Comparison of ENCODE assay signal across 19 mouse cellular contexts in genomic region chr3:105374306-105374705, GRCm38 (mm10).
DNase-seq lines count a peak whose midpoint lies in the region; ATAC-seq lines count a peak whose summit lies in the region.
"Had no signal": no experiment of that assay in that cellular context is flagged by ENCODE, and none has a peak within 500 bp of the region (broad histone marks: within the 10 kb centered on the region; RNA-seq: fewer than 3 reads in every experiment).

No protein-coding gene starts in this region.

- H3K4me2 ChIP-seq in heart, embryonic 12.5 days, result no peak overlapping the region
- H3K4me2 ChIP-seq: forebrain, embryonic 13.5 days; hindbrain, embryonic 14.5 days had no signal

- H3K36me3 ChIP-seq in heart, embryonic 12.5 days, result no peaks in the 10 kb centered on the region
- H3K36me3 ChIP-seq: embryonic facial prominence, embryonic 10.5 days had no signal

- DNase-seq in heart, postnatal 10 days, result no peak
- DNase-seq in layer of hippocampus, adult 11-12 months (ENCODE audit: low spot score), result peak; percentile 48
- no peak for DNase-seq in layer of hippocampus, postnatal 25 days (ENCODE audit: extremely low spot score in 1 of 2, low spot score in 1 of 2)
- DNase-seq in brain, adult 2 months (ENCODE audit: low read depth, low spot score), result peak; percentile 57
- DNase-seq in layer of hippocampus, adult 9-11 months, result peak; percentile 52
- no peak for DNase-seq in gastrocnemius, adult 18-20 months (ENCODE audit: low spot score)
- DNase-seq: adrenal gland, adult 2 months; adrenal gland, postnatal 25 days; cerebellum, adult 2 months; forebrain, postnatal 0 days; gastrocnemius, adult 2 months; gastrocnemius, postnatal 25 days had no signal

- no peak overlapping the region for H3K9ac ChIP-seq in heart, embryonic 12.5 days
- H3K9ac ChIP-seq: forebrain, embryonic 13.5 days; forebrain, postnatal 0 days; hindbrain, embryonic 14.5 days had no signal

- intact Hi-C loops in heart, postnatal 10 days (cut with DNase I), result no loop called here

- WGBS in heart, embryonic 12.5 days, result 78% methylated on average over 1 of the region's 1 CpGs

- H3K9me3 ChIP-seq in heart, embryonic 12.5 days (replicated peaks), result no peaks in the 10 kb centered on the region
- H3K9me3 ChIP-seq: embryonic facial prominence, embryonic 10.5 days; forebrain, embryonic 13.5 days had no signal

- no peaks in the 10 kb centered on the region for H3K27me3 ChIP-seq in heart, embryonic 12.5 days (replicated peaks)
- H3K27me3 ChIP-seq: forebrain, embryonic 13.5 days; Patski had no signal

- H3K4me3 ChIP-seq in heart, embryonic 12.5 days, result no peak overlapping the region
- H3K4me3 ChIP-seq: embryonic facial prominence, embryonic 10.5 days; forebrain, embryonic 13.5 days; gastrocnemius, adult 2 months; heart, adult 2 months had no signal

- ATAC-seq in heart, embryonic 12.5 days (ENCODE audit: insufficient number of reproducible peaks, low FRiP score), result no peak
- ATAC-seq: forebrain, embryonic 13.5 days; forebrain, postnatal 0 days; intestine, embryonic 16.5 days; Patski had no signal

- H3K27ac ChIP-seq in heart, embryonic 12.5 days (ENCODE audit: poor library complexity, severe bottlenecking), result 0 out of 2 replicates have a peak overlapping the region, but pooled peaks have one; percentile 86
- H3K27ac ChIP-seq: embryonic facial prominence, embryonic 10.5 days; forebrain, embryonic 13.5 days; gastrocnemius, adult 2 months; hindbrain, embryonic 14.5 days had no signal

- peaks cover 34% of the 10 kb centered on the region for H3K4me1 ChIP-seq in heart, embryonic 12.5 days (replicated peaks)

Comparison
In these comparisons a context has a peak if more than half of its experiments do, and no peak if none do; other contexts are left out.
1. DNase-seq: peak in layer of hippocampus, adult 11-12 months (single experiment), brain, adult 2 months (single experiment) and layer of hippocampus, adult 9-11 months (single experiment); none in heart, postnatal 10 days (0 of 2), layer of hippocampus, postnatal 25 days (0 of 2) and gastrocnemius, adult 18-20 months (single experiment).